Mouse (Mus musculus): Measurements from ENCODE around the gene Hacd4.
"Not testable (repeated sequence)": the region's sequence is repeated elsewhere in the genome, so short reads cannot be mapped to it uniquely, and the experiment has no call there.

The Hacd4 gene

GRCm38 (mm10) chr4:88432412-88433024, 6.2 kb downstream of the Hacd4 start:
- in situ Hi-C loops (cut with MboI, MseI) = no loop called here

GRCm38 (mm10) chr4:88427630-88428239, 11.0 kb downstream of the Hacd4 start:
- in situ Hi-C loops (cut with MboI, MseI) = loop anchor here (5.0 kb wide), 1 partner anchor 95 kb away; the partner anchor contains the start of gene Ifnb1

GRCm38 (mm10) chr4:88424563-88424962, 14.2 kb downstream of the Hacd4 start:
- in situ Hi-C loops (cut with MboI, MseI) = no loop called here

- in situ Hi-C loops (cut with MboI, MseI) = no loop called here
Observed at GRCm38 (mm10) chr4:88419378-88419777, 19.4 kb downstream of the Hacd4 start.

GRCm38 (mm10) chr4:88415017-88415416, 23.7 kb downstream of the Hacd4 start:
- in situ Hi-C loops (cut with MboI, MseI) = no loop called here

GRCm38 (mm10) chr4:88412331-88412730, 26.4 kb downstream of the Hacd4 start:
- in situ Hi-C loops (cut with MboI, MseI) = no loop called here

- in situ Hi-C loops (cut with MboI, MseI) = loop anchor here (10.0 kb wide), 1 partner anchor 1874 kb away; no protein-coding TSS in a partner anchor
Observed at GRCm38 (mm10) chr4:88409279-88409678, 29.4 kb downstream of the Hacd4 start.

- in situ Hi-C loops (cut with MboI, MseI) = loop anchor here (10.0 kb wide), 1 partner anchor 1872 kb away; no protein-coding TSS in a partner anchor
Observed at GRCm38 (mm10) chr4:88406887-88407696, 31.6 kb downstream of the Hacd4 start.

GRCm38 (mm10) chr4:88402884-88403283, 35.8 kb downstream of the Hacd4 start:
- in situ Hi-C loops (cut with MboI, MseI) = loop anchor here (10.0 kb wide), 1 partner anchor 1868 kb away; no protein-coding TSS in a partner anchor

- in situ Hi-C loops (cut with MboI, MseI) = loop anchor here (10.0 kb wide), 1 partner anchor 1866 kb away; no protein-coding TSS in a partner anchor
Observed at GRCm38 (mm10) chr4:88400992-88401313, 37.8 kb downstream of the Hacd4 start.

- in situ Hi-C loops (cut with MboI, MseI) = loop anchor here (10.0 kb wide), 1 partner anchor 1866 kb away; no protein-coding TSS in a partner anchor
Observed at GRCm38 (mm10) chr4:88400302-88400991, 38.3 kb downstream of the Hacd4 start.

- in situ Hi-C loops (cut with MboI, MseI) = no loop called here
Observed at GRCm38 (mm10) chr4:88396995-88397521, 41.7 kb downstream of the Hacd4 start.

GRCm38 (mm10) chr4:88395717-88396116, 43.0 kb downstream of the Hacd4 start:
- in situ Hi-C loops (cut with MboI, MseI) = no loop called here

- in situ Hi-C loops (cut with MboI, MseI) = not testable (repeated sequence)
Observed at GRCm38 (mm10) chr4:88390596-88390995, 48.1 kb downstream of the Hacd4 start.

- in situ Hi-C loops (cut with MboI, MseI) = no loop called here
Observed at GRCm38 (mm10) chr4:88390036-88390435, 48.7 kb downstream of the Hacd4 start.

- in situ Hi-C loops (cut with MboI, MseI) = no loop called here
Observed at GRCm38 (mm10) chr4:88372293-88373224, 66.2 kb downstream of the Hacd4 start.

- in situ Hi-C loops (cut with MboI, MseI) = no loop called here
Observed at GRCm38 (mm10) chr4:88370819-88371218, 67.9 kb downstream of the Hacd4 start.

- in situ Hi-C loops (cut with MboI, MseI) = no loop called here
Observed at GRCm38 (mm10) chr4:88369951-88370350, 68.8 kb downstream of the Hacd4 start.

GRCm38 (mm10) chr4:88357431-88357830, 81.3 kb downstream of the Hacd4 start:
- in situ Hi-C loops (cut with MboI, MseI) = loop anchor here (5.0 kb wide), 1 partner anchor 190 kb away; no protein-coding TSS in a partner anchor

- in situ Hi-C loops (cut with MboI, MseI) = loop anchor here (5.0 kb wide), 1 partner anchor 191 kb away; no protein-coding TSS in a partner anchor
Observed at GRCm38 (mm10) chr4:88356652-88357051, 82.1 kb downstream of the Hacd4 start.

Measured in regulatory T cell (primary cell).